Mouse (Mus musculus): ENCODE measurements around the gene Hbb-y. TPM values are rescaled to one million over a fixed set of nuclear protein-coding genes. Genes with fewer than 3 reads are reported as not detected.

Hbb-y gene
- not detected in 2 replicates for polyA plus RNA-seq (2012; rRNA removed)

DNA sequence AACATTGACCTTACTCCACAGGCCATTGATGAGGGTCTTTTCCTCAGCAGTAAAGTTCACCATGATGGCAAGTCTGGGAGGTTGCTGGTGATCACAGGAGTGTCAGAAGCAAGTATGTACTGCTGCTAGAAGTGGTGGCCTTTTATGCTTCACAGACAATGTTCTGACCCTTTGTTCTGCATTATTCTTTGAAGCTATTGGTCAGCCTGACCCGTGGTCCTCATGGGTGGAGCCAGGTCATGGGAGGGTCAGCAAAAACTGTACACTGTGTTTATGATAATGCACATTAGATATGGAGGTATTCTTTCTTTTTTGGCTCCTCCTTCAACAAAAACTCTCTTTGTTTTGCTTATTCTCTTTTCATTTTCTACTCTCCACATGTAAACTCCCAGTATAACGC, at the start of gene Hbb-y:
Hbb-y (minus strand) TSS at position 127 of the 400 bp plus-strand sequence.

DNA sequence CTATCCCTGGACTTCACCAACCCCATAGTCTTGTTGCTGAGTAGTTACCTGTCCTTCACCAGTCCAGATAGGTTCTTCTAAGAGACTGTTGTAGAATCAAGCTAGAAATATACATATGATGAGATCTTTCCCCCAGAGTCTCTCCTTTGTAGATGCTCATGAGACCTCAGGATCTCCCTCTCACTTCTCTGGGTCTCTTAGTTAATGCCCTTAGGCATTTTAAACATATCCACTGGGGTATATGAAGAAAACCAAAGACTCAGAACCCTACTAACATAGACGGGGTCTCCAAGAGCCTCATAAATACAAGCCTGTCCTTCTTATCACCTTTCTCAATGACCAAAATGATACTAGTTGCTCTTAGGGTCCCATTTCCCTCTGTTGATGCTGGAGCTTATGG, 41.4 kb upstream of the Hbb-y start, which contains the start of gene Olfr64:
Olfr64 (minus strand) TSS at position 101 of the 400 bp plus-strand sequence.

DNA sequence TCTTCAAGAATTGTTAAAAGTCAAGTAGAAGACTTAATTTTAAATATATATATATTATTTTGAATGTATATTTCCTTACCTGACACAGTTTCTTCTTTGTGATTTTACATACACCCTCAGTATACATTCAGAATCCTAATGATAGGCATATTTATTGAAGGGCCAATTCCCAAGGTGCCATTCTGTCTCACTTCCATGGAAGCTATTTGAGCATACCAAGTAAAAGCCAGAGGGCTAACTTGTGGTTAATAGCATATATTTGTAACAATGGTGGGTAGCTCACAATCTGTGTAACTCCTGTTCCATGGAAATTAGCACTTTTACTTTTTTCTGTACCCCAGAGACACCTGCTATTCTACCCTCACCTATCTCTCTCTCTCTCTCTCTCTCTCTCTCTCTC, 33.1 kb upstream of the Hbb-y start, which contains the start of gene Olfr66:
Olfr66 (minus strand) TSS at position 101 of the 400 bp plus-strand sequence.

DNA sequence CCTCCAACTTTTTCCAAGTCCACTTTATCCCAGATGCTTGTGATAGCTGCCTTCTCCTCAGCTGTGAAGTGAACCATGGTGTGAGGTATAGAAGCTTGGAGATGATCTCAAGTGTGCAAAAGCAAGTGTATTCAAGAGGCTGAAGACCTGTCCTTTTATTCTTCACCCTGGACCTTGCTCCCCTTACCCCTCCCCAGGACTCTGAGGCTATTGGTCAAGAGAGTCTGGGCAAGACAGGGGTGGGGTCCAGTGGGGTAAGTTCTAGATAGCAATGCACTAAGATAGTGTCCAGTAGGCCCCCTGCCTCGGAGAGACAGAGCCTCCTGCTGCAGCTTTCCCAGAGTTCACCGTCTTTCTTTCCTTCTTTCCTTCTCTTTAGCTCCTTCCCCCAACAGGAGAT, 10.0 kb downstream of the Hbb-y start, which contains the start of gene Hbb-bh1:
Hbb-bh1 (minus strand) TSS at position 131 of the 400 bp plus-strand sequence.

DNA sequence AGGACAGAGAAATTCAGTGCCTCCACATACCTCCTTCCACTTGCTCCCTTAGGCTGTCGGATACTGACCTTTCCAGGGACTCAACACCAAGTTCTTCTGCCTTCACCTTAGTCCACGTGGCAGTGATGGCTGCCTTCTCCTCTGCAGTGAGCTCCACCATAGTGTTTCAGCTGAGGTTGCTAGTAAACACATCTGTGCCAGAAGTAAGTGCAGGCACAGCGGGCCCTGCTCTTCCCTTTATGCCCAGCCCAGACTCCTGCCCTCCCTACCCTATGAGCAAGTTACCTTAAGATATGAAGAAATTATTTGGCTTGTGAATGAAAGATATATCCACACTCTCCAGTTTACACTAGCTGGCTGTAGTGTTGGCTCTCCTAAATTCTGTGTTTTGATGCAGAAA, 12.7 kb downstream of the Hbb-y start, which contains the start of gene Hbb-bh2:
Hbb-bh2 (minus strand) TSS at position 253 of the 400 bp plus-strand sequence.

DNA sequence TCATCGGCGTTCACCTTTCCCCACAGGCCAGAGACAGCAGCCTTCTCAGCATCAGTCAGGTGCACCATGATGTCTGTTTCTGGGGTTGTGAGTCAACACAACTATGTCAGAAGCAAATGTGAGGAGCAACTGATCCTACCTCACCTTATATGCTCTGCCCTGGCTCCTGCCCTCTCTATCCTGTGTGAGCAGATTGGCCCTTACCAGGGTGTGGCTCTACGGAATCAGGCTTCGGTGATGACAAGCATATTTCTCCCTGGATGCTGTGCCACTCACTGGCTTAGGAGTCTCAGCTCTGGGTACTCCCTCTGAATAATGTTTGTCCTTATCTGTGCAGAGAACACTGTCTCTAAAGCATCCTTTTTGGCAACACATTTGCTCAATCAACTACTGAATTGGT, 25.2 kb downstream of the Hbb-y start, which contains the start of gene Hbb-bs:
Hbb-bs (minus strand) TSS at position 289 of the 400 bp plus-strand sequence.

DNA sequence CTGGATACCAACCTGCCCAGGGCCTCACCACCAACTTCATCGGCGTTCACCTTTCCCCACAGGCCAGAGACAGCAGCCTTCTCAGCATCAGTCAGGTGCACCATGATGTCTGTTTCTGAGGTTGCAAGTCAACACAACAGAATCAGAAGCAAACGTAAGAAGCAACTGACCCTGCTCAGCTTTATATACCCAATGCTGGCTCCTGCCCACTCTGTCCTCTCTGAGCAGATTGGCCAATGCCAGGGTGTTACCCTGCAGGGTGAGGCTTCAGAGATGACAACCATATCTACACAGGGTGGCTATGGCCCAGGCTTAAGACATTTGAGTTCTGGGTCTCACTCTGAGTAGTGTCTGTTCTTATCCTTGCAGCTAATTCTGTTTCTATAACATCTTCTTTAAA, 39.2 kb downstream of the Hbb-y start, which contains the start of gene Hbb-bt:
Hbb-bt (minus strand) TSS at position 231 of the 400 bp plus-strand sequence.

Other genes starting within 250 kb of the Hbb-y start
- gene Olfr620, start 240.7 kb downstream of the Hbb-y start, polyA plus RNA-seq (2012; rRNA removed) = not detected in 2 replicates
- not detected in 2 replicates for gene Olfr622, start 210.5 kb downstream of the Hbb-y start, polyA plus RNA-seq (2012; rRNA removed)
- gene Olfr623, start 189.5 kb downstream of the Hbb-y start, polyA plus RNA-seq (2012; rRNA removed) = not detected in 2 replicates
- not detected in 2 replicates for gene Olfr624, start 182.0 kb downstream of the Hbb-y start, polyA plus RNA-seq (2012; rRNA removed)
- gene Olfr625-ps1, start 170.5 kb downstream of the Hbb-y start, polyA plus RNA-seq (2012; rRNA removed) = not detected in 2 replicates
- not detected in 2 replicates for gene Olfr243, start 138.5 kb downstream of the Hbb-y start, polyA plus RNA-seq (2012; rRNA removed)
- not detected in 2 replicates for gene Olfr628, start 122.8 kb downstream of the Hbb-y start, polyA plus RNA-seq (2012; rRNA removed)
- not detected in 2 replicates for gene Olfr629, start 108.3 kb downstream of the Hbb-y start, polyA plus RNA-seq (2012; rRNA removed)
- not detected in 2 replicates for gene Olfr630, start 95.9 kb downstream of the Hbb-y start, polyA plus RNA-seq (2012; rRNA removed)
- not detected in 2 replicates for gene Olfr69, start 81.6 kb downstream of the Hbb-y start, polyA plus RNA-seq (2012; rRNA removed)
- gene Olfr68, start 73.5 kb downstream of the Hbb-y start, polyA plus RNA-seq (2012; rRNA removed) = not detected in 2 replicates
- not detected in 2 replicates for gene Olfr67, start 61.4 kb downstream of the Hbb-y start, polyA plus RNA-seq (2012; rRNA removed)
- 19.7 and 97.2 TPM in 2 replicates for gene Hbb-bt, start 39.2 kb downstream of the Hbb-y start, polyA plus RNA-seq (2012; rRNA removed)
- gene Hbb-bs, start 25.1 kb downstream of the Hbb-y start, polyA plus RNA-seq (2012; rRNA removed) = 178 and 1,004 TPM in 2 replicates
- not detected in 2 replicates for gene Hbb-bh2, start 12.7 kb downstream of the Hbb-y start, polyA plus RNA-seq (2012; rRNA removed)
- gene Hbb-bh1, start 10.1 kb downstream of the Hbb-y start, polyA plus RNA-seq (2012; rRNA removed) = not detected in 2 replicates
- gene Olfr66, start 33.0 kb upstream of the Hbb-y start, polyA plus RNA-seq (2012; rRNA removed) = not detected in 2 replicates
- not detected in 2 replicates for gene Olfr64, start 41.3 kb upstream of the Hbb-y start, polyA plus RNA-seq (2012; rRNA removed)
- gene Olfr65, start 50.3 kb upstream of the Hbb-y start, polyA plus RNA-seq (2012; rRNA removed) = not detected in 2 replicates
- 0.12 TPM in 1 of 2 replicates, not detected in the other for gene Olfr631, start 75.6 kb upstream of the Hbb-y start, polyA plus RNA-seq (2012; rRNA removed)
- gene Olfr632, start 81.1 kb upstream of the Hbb-y start, polyA plus RNA-seq (2012; rRNA removed) = not detected in 2 replicates
- not detected in 2 replicates for gene Olfr633, start 91.2 kb upstream of the Hbb-y start, polyA plus RNA-seq (2012; rRNA removed)
- gene Olfr635, start 117.9 kb upstream of the Hbb-y start, polyA plus RNA-seq (2012; rRNA removed) = not detected in 2 replicates
- gene Olfr638, start 145.5 kb upstream of the Hbb-y start, polyA plus RNA-seq (2012; rRNA removed) = not detected in 2 replicates
- gene Olfr639, start 164.1 kb upstream of the Hbb-y start, polyA plus RNA-seq (2012; rRNA removed) = not detected in 2 replicates
- not detected in 2 replicates for gene Olfr640, start 172.4 kb upstream of the Hbb-y start, polyA plus RNA-seq (2012; rRNA removed)
- not detected in 2 replicates for gene Olfr641, start 182.2 kb upstream of the Hbb-y start, polyA plus RNA-seq (2012; rRNA removed)
- not detected in 2 replicates for gene Olfr642, start 199.4 kb upstream of the Hbb-y start, polyA plus RNA-seq (2012; rRNA removed)
- gene 4930516K23Rik, start 208.2 kb upstream of the Hbb-y start, polyA plus RNA-seq (2012; rRNA removed) = not detected in 2 replicates
- not detected in 2 replicates for gene Olfr644, start 218.7 kb upstream of the Hbb-y start, polyA plus RNA-seq (2012; rRNA removed)
- gene Olfr645, start 232.2 kb upstream of the Hbb-y start, polyA plus RNA-seq (2012; rRNA removed) = not detected in 2 replicates

Data from colon, adult 2 months (tissue).